Mouse (Mus musculus) heart, adult 11 months (tissue): ENCODE results near the gene Cdr2l.
A peak's percentile ranks its signal among the peaks of the same experiment; 100 is the strongest.
"Not testable (repeated sequence)": the region's sequence is repeated elsewhere in the genome, so short reads cannot be mapped to it uniquely, and the experiment has no call there.

Experiments
- DNase-seq: peaks from one replicate; pipeline ENCODE4 v3.0.0; 2022

The Cdr2l gene

GRCm38 (mm10) chr11:115372015-115372414 is 9.7 kb upstream of the Cdr2l start:
- DNase-seq = no peak

- no peak for DNase-seq
These were observed 9.0 kb upstream of the Cdr2l start for GRCm38 (mm10) chr11:115372737-115373136.

- peak; percentile 98 for DNase-seq
These were observed 7.7 kb upstream of the Cdr2l start for GRCm38 (mm10) chr11:115373805-115374694.

DNA sequence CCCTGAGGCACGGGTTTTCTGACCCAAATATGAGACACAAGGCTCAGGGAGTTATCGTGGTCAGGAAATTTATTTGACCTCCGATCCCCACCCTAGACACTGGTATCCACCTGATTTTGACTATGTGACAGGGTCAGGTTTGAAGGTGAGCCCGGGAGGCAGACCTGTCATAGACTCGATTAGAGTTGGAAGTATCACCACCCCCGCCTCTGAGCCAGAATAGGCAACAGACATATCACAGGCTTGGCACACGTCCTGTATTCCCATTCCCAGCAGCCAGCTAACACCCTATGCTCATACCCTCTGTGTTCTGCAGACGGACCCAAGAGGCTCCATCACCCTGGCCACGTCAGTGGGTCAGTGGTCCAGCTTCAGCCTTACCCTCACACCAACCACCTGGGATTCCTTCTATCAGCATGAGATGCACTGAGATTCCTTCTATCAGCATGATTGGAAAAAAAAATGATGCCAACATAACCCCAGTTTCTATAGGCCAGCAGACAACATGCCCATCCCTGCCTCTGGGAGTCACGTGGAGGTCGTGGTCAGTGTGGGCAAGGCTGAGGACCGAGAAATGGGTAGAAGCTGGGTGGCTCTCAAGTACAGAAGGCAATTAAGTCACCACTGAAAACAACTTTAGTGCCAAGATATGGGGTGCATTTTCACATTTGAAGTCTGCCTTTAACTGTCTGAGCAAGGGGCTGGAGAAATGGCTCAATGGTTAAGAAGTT is 6.9 kb upstream of the Cdr2l start:
- peak; percentile 94 for DNase-seq

DNA sequence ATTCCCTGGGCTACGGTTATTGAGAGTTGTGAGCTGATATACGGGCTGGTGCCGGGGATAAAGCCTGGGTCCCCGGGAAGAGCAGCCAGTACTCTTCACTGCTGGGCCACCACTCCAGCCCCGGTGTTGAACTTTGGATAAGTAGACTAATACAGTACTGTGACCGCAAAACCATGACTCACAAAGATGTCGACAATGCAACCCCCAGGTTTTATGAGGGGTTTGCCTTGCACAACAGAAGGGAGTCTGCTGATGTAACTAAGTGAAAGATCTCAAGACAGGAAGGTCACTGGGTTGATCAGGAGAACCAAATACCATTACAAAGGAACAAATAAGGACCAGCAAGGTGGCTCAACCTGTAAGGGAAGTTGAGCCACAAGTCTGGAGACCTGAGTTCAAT is 5.0 kb upstream of the Cdr2l start:
- DNase-seq = no peak

DNA sequence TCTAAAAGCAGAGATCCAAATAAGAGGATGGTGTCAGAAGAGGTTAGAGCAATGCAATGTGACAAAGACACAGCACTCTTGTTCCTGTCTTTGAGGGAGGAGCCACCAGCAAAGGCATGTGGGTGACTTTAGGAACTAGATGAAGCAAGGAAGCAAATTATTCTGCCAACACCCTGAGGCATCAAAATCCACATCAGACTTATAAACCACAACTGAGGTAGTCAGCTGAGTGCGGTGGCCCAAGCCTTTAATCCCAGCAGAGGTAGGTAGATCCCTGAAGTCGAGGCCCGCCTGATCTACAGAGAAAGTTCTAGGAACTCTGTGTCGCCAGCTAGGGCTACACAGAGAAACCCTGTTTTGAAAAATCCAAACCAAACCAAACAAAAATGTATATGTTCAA is 4.5 kb upstream of the Cdr2l start:
- DNase-seq = peak; percentile 83

DNA sequence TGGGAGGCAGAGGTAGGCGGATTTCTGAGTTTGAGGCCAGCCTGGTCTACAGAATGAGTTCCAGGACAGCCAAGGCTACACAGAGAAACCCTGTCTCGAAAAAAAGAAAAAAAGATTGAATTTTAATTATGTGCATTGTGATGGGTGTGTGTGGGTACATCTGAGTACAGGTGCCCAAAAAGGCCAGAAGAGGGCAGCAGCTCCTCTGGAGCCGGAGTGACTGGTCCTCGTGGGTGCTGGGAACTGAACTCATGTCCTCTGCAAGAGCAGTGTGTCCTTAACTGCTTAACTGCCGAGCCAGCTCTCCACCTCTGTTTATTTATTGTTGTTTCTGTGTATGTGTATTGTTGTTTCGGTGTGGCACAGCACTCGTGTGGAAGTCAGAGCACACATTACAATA is 3.9 kb upstream of the Cdr2l start:
- no peak for DNase-seq

GRCm38 (mm10) chr11:115381276-115381675 is 440 bp upstream of the Cdr2l start:
- DNase-seq = no peak

DNA sequence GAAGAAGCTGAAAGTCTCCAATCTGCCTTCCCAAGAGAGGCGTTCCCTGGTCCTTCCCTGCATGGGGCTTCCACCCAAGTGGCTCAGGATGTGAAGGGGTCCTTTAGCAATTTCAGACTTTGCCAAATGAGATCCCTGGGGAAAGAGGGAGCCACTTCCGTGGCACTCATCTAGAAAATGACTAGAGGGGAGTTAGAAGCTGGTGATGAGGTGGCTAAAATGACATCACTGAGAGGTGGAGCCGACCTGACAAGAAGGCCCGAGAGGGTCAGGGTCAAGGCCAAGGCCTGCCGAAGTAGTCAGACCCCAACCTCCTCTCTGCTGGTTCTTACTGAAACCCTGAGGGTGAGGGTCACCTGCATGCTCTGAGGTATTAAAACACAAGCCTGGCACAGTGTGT is 1.2 kb downstream of the Cdr2l start:
- DNase-seq = peak; percentile 92

DNA sequence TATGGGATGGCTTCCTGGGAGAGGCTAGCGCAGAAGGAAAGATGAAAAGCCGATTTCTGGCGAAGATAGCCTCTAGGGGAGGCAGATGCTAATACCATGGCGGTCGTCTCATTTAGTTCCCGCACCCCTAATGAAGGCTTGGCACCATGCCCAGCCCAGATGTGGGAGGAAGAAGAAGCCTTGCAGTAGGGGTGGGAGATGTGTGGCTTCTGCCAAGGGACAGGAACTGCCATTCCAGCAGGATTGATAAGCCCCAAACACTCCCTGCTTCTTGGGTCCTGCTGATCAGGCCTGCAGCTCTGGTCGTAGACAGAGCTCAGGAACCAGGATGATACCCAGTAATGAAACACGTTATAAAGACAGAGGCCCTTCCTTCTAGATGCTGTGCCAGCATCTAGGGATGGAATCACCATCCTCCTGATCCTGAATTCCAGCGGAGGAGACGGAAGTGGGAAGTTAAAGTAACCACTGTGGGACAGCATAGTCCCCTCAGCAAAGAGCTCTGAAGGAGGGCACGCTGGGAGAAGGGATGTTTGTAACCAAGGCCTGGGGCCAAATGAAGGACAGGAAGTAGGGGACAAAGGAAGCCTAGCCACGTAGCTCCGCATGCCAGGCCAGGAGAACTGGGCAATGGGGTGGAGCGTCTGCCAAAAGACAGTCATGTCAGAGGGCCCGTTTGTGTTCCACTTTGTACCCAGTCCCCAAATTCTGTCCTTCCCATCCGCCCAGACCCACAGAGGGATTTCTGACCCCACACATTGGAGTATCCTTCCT is 2.2 kb downstream of the Cdr2l start:
- peak; percentile 94 for DNase-seq

- no peak for DNase-seq
These were observed 2.9 kb downstream of the Cdr2l start for GRCm38 (mm10) chr11:115384587-115384986.

- DNase-seq = not testable (repeated sequence)
These were observed 5.1 kb downstream of the Cdr2l start for GRCm38 (mm10) chr11:115386859-115387258.

DNA sequence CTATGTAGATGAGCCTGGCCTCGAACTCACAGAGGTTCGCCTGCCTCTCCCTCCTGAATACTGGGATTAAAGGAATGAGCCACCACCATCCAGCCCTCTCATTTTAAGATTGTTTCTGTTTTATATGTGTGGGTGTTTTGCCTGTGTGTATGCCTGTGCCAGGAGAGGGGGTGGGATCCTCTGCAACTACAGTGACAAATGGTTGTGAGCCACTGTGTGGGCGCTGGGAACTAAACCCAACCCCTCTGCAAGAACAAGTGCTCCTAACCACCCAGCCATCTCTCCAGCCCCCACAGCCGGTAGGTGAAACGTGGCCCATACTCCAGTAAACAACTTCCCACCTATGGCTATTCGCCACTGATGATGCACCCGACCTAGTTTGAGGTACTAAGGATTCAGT is 9.6 kb downstream of the Cdr2l start:
- DNase-seq = no peak

GRCm38 (mm10) chr11:115393721-115394325 is 12.1 kb downstream of the Cdr2l start:
- no peak for DNase-seq

DNA sequence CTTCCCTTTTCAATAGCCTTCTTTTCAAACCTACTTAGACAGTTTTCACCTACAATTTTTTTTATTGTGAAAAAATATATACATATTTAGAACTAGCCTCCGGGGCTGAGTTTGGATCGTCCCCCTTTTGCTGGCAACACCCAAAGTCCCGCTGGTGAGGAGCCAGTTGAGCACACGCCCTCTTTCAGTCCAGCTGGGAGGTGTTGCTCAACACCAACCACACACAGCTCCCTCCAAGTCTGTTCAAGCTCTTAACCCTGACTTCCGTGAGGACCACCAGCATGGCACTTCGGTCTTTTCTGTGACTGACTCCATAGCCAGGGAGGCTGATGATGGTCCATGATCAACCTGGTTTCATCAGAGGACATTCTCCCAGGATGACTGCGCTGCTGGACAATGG is 16.4 kb downstream of the Cdr2l start:
- peak; percentile 91 for DNase-seq

DNA sequence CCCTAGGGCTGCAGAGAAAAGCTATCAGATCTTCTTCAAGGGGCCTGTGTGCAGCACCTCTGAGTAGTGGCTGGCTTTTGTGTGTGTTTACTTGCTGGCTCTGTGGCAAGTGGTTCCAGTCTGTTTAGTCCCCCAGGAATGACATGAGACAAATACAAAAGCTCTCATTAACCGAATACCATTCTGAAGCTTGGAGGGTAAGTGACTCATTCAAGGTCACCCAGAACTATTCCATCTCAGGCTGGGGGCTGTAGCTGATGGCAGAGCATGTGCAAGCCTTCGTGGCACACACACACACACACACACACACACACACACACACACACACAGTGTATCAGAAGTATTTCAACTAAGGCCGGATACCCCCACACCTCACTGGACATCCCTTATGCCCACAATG is 18.4 kb downstream of the Cdr2l start:
- no peak for DNase-seq

DNA sequence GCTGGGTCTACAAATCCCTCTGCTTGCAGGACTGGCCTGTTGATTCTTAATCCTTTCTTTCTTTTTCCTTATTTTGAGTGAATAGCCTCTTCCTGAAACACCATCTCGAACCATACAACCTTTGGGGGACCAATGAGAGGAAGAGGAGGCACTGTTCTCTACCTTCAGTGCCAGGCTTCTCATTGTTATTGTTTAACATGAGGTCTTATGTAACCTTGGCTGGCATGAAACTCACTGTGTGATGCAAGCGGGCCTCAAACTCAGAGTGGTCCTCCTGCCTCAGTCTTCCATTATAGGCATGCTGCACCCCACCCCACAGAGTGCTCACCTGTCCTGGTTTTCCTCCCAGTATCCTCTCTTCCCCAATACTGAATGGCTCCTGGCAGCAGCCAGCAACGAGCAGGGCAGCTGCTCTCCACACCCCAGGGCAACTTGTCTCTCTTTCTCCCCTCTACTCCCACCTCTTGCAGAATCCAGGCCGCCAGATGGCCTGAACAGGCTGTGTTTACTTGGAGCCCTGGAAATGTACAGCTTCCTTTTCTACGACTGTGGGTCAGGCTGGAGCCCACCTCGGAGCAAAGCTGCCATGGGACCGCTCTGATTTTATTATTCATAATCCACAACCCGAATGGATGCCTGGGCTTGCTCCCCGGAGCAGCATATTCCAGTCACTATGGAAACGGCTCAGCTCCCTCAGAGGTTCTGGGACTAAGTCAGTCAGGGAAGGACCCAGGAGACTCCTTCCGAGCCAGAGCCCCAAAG is 19.1 kb downstream of the Cdr2l start:
- DNase-seq = no peak

GRCm38 (mm10) chr11:115403338-115404124 is 21.8 kb downstream of the Cdr2l start, which contains the start of gene Mrpl58:
Gene Mrpl58, plus strand, starts transcription at chr11:115403752.
- DNase-seq = peak; percentile 98

- peak; percentile 89 for DNase-seq
These were observed 24.0 kb downstream of the Cdr2l start for GRCm38 (mm10) chr11:115405723-115406122.

- peak; percentile 68 for DNase-seq
These were observed 25.2 kb downstream of the Cdr2l start for GRCm38 (mm10) chr11:115406858-115407401.
